Mouse (Mus musculus): ENCODE results near the gene Cd9. TPM values are rescaled to one million over a fixed set of nuclear protein-coding genes. Genes with fewer than 3 reads are reported as not detected.

Gene Cd9
- total RNA-seq, 2 experiments from 2014 or later = 63.4 to 69.8 TPM

- no peak for DNase-seq
- intact Hi-C loops (cut with DNase I) = no loop called here
These were observed 16.2 kb downstream of the Cd9 start for GRCm38 (mm10) chr6:125478135-125479128.

DNA sequence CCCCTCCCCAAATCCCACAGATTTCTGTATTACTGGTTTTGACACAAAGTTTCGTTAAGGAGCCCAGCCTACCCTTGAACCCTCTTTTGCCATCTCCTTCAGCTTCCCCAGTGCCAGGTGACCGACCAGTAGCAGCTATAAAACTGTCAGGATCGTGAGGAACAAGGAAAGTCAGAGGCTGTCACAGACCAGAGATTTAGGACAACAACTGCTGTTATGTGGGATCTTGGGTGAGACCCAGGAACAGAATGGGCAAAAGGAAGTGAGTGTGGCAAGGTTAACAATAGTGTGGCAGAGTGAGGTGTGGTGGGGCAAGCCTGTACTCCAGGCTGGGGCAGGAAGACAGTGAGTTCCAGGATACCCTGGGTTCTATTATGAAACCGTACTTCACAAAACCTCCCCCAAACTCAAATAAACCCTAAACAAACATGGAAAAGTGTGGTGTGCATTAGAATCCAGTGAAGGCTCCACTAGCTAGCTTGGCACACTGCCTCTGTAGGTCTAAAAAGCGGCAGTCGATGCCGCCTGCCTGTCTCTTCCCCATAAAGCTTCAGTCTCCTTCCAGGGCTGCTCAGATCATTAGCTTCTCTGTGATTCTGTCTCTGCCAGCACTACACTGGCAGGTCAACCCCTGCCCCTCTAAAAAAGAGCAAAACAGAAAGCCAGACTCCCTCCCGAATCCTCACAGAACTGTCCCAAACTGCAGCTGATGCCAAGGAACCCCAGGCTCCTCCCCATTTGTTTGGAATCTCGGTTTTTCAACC is 17.6 kb downstream of the Cd9 start:
- DNase-seq = no peak
- intact Hi-C loops (cut with DNase I) = no loop called here

DNA sequence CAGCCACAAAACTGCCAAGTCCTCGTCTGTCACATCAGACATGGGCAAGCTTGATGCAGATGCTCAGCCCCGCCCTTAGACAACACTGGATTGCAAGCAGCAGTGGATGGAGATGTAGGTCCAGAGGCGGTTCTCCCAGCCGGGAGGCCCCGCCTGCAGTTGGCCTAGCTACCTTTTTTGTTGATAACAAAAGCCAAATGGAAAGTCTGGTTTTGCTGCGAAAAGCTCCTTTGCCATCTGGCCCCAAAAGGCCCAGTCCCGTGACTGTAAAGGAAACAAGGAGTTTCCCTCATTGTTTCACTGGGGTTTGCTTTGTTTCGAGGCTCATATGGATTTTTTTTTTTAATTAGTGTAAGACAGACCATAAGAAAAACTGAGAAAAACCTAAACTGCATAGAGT is 18.5 kb downstream of the Cd9 start:
- intact Hi-C loops (cut with DNase I) = no loop called here
- DNase-seq = peak; percentile 45 to 48

DNA sequence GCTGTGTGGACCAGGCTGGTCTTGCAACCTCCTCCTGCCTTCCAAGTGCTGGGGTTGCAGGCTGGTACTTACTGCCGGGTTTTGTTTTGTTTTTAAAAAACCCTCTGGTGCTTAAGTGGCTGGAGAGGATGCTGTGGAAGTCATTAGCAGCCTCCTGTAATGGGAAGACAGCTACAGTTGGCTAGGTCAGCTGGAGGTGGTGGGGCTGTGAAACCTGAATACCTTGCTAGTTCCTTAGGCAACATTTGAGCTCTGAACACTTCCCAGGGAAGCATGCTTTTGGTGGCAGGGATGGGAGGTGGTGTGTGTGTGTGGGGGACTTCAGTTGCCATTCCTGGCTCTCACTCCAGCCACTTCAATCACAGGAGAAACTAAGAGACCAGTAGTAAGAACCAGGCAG is 19.4 kb downstream of the Cd9 start:
- intact Hi-C loops (cut with DNase I) = no loop called here
- no peak for DNase-seq

- no peak for DNase-seq
- intact Hi-C loops (cut with DNase I) = no loop called here
These were observed 20.7 kb downstream of the Cd9 start for GRCm38 (mm10) chr6:125473939-125474338.

DNA sequence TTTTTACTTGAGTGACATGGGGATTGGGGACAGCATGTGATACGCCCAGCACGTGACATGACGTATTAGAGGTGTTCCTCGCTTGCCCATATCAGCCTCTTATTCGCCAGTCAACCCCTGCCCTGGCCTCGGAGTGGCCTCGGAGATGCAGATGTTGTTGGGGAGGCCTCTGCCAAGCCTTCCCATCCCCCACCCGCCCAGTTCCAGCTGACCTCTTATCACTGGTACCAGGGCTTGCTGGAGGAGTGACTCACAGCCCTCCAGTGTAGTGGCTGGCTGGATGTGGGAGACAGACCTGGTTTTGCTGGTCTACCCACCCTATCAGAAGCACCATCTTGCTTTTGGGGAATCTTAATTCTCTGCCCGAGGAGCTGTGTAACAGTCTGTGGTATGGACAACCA is 21.3 kb downstream of the Cd9 start:
- intact Hi-C loops (cut with DNase I) = no loop called here
- no peak for DNase-seq

DNA sequence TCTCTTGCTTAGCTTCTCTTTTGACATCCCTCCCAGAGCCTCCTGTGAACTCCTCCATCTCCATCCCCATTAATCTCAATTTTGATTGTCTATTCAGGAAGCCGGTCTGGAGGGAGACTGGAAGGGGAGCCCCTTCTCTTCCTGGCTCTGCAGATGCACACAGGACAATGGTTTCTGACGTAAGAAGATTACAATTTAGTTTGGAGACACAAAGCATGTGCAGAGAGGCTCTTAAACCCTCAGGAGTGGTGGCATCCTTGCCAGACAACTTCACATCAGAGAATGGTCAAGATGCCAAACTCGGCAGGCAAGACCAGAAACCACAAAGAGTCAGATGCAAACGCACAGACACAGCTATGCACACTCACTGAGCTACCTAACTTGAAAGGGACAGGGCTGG is 22.7 kb downstream of the Cd9 start:
- DNase-seq = no peak
- intact Hi-C loops (cut with DNase I) = no loop called here

DNA sequence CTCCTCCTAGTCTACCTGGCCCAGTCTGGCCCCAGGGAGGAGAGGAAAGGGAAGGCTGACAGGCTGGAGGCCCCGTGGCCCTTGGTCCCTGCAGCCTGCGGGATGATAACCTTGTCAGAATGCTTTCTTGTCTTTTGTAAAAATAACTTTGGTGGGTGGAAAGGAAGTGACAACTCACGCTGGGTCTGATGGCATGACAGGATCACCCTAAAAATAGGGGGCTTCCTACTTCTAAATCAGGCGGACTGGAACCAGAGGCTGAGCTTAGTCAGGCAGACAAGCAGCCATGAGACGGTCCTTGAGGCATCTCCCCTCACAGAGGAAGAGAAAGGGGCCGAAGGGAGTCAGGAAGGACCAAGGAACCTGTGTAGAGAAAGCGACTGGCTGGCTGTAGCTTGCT is 23.3 kb downstream of the Cd9 start:
- intact Hi-C loops (cut with DNase I) = no loop called here
- DNase-seq = no peak

- DNase-seq = no peak
- intact Hi-C loops (cut with DNase I) = no loop called here
These were observed 24.0 kb downstream of the Cd9 start for GRCm38 (mm10) chr6:125470616-125471015.

- intact Hi-C loops (cut with DNase I) = no loop called here
These were observed 25.4 kb downstream of the Cd9 start for GRCm38 (mm10) chr6:125469222-125469621.

DNA sequence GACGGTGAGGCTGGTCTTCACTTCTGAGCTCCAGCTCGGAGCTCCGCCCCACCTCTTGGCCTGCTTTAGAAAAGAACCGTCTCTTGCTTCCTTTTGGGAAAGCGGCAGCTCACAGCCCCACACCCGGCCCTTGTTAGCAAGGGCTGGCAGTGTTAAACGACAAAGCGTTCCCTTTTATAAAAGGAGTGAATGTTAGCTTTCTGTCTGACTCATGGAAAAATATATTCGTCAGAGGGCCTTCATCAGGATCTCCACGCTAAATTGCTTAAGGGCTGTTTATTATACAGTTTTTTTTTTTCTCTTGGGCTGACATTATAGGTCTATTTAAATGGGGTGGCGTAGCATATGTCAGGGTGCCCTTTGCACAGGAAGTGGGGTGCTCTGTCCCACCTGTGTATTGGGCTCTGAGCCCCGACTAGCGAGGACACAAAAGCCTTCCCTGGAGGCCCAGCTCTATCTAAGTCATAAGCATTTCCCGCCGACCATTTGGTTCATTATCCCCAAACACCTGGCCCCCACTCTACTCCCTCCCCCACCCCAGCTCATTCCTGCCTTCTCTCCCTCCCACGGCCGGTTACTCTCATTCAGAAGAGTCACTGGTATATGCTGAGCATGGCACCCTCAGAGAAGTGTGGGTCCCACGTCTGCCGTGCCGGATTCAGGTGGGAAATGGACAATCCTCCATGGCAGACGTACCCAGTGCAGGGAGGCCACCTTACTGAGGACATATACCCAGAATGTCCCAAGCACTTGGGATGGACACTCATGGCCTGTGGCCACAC is 26.2 kb downstream of the Cd9 start:
- no peak for DNase-seq
- intact Hi-C loops (cut with DNase I) = no loop called here

More at GRCm38 (mm10) chr6:125469222-125469621, 25.4 kb downstream of the Cd9 start:
- DNase-seq = no peak

DNA sequence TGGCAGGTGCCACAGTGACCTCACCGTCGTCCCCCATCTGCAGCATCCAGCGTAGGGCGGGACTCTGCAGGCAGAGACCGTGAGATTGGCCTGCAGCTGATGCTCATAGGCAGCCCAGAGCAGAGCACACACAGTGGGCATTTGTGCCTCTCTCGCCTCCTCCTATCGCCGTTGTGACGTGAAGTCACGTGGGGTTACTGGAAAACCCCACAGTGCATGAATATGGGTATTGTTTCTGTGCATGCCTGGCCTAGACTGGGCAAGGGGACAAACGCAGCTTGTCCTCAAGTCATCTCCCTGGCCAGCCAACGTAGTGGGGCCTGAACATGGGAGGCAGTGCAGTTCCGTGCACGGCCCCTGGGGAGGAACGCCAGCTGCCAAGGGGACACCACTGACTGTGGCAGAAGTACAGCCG is 27.3 kb downstream of the Cd9 start:
- DNase-seq = peak in 1 of 2 experiments; percentile 44
- intact Hi-C loops (cut with DNase I) = no loop called here

DNA sequence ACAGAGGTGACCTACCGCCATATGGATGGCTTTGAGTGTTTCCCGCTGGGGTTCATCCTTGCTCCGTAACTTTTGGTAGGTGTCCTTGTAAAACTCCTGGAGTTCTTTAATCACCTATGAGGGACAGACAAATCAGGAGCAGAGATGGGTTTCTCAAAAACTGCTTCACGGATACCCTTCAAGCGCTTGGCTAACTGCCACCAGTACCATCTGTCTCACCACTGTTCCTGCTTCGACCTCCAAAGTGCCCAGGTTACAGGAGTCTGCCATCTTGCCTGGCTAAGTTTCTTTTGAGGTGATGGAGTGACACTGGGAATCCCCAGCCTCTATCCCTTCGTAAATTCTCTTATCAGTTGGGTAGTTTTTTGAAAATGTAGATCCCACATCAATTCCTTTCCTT is 32.3 kb downstream of the Cd9 start:
- no peak for DNase-seq
- intact Hi-C loops (cut with DNase I) = no loop called here

GRCm38 (mm10) chr6:125461788-125462187 is 32.8 kb downstream of the Cd9 start:
- intact Hi-C loops (cut with DNase I) = no loop called here
- DNase-seq = no peak

DNA sequence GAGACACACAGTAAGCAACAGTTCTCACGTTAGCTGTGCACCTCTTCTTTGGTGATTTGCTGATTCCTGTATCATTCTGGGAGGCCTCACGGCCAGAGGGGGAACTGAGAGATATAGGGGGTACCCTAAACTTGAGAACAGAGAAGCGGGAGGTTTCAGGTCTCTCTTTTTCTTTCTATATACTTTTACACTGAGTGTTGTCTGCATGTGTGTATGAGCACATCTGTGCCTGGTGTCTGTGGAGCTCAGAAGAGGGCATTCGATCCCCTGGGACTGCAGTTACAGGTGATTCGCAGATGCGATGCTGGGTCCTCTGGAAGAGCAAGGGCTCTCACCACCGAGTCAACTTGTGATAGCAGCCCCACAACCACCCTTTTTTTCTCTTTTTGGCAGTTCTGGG is 33.3 kb downstream of the Cd9 start:
- intact Hi-C loops (cut with DNase I) = no loop called here
- no peak for DNase-seq

- intact Hi-C loops (cut with DNase I) = no loop called here
- no peak for DNase-seq
These were observed 34.0 kb downstream of the Cd9 start for GRCm38 (mm10) chr6:125460589-125460988.

DNA sequence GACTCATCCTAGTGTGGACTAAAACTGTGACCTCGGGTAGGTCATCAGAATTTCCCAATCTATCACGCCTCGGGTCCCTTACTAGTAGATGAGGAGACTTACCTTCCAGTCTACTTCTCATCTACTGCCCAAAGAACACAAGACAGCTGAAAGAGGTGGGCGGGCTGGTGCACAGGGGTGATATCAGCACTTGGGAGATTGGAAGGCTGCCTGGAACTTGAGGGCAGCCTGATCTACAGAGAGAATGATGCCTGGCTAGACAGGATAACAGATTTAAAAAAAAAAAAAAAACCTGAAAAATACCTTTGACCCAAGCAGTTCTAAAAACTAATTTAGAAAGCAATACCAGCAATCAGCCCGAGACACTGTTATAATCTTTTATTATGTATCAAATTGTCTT is 34.7 kb downstream of the Cd9 start:
- DNase-seq = no peak
- intact Hi-C loops (cut with DNase I) = no loop called here

GRCm38 (mm10) chr6:125455806-125456520 is 38.6 kb downstream of the Cd9 start:
- DNase-seq = no peak
- intact Hi-C loops (cut with DNase I) = no loop called here

- DNase-seq = no peak
- intact Hi-C loops (cut with DNase I) = no loop called here
These were observed 39.9 kb downstream of the Cd9 start for GRCm38 (mm10) chr6:125454731-125455130.

GRCm38 (mm10) chr6:125454299-125454698 is 40.3 kb downstream of the Cd9 start:
- no peak for DNase-seq
- intact Hi-C loops (cut with DNase I) = no loop called here

Measured in heart, postnatal 14 days (tissue).